Mouse (Mus musculus): ENCODE data around the gene Phkg2.

GRCm38 (mm10) chr7:127611011-127611410 lies 37.9 kb downstream of the Phkg2 start:
- TF ChIP-seq POLR2A (IDR thresholded peaks at IDR 0.05; ENCODE audit: control insufficient read depth, low read depth, low read length) (no peak), CTCF (IDR thresholded peaks at IDR 0.05; ENCODE audit: control insufficient read depth, insufficient read depth, insufficient replicate concordance, low read depth, low read length) (no peak)

Measured in testis, adult 2 months (tissue).